Mouse (Mus musculus): Measurements from ENCODE around the gene Ulk3.

Ulk3 gene

DNA sequence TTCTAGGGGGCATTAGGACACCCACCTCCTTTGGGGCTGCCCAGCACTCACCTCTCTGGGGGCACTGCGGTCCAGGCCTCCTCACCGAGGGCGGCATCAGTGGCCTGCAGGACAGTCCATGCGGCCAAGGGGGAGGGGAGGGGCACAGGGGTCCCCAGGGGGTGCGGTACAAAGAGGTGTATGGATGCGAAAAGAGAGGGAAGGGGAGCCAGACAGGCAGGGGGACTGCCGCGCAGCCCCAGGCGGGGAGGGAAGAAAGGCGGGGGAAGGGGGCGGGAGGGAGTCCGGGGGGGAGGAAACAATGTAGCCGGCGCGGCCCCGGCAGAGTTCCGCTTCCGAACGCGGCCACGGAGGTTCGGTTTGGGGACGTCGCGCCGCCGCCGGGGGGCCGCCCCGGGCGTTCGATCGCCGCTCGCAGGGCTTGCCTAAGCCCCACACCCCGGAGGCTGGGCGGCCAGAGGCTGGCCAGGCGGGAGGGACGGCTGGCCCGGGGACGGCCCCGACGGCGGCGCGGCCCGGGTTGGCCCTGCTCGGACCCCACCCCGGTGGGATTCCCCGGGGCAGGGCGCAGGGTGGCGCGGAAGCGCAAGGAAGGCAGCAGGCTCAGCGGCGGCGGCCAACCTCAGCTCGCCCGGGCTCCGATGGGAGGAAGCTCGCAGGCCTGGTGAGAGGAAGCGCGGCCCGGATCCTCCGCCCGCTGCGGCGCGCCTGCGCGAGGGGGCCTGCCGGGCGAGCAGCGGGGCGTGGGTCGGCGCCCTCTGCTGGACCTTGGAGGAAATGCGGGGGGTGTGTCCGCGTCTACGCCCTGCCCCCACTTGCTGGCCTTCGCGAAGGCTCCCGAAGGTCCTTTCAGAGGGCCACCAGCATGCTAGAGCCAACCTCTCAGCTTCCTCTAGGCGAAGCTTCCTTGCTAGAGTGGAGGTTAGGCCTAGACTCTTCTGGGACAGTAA is 56.0 kb downstream of the Ulk3 start:
- DNase-seq = peak; percentile 90 to 95

Data from kidney, adult 8-10 months (tissue).